Mouse (Mus musculus): ENCODE results near the gene Sprr2d. TPM values are rescaled to one million over a fixed set of nuclear protein-coding genes. Genes with fewer than 3 reads are reported as not detected.

Sprr2d gene
- polyA plus RNA-seq (2016; fragmentation: Nextera tagmentation; extraction: Ambion mirVana), result not detected in 2 replicates

GRCm38 (mm10) chr3:92338840-92339239 lies at the start of gene Sprr2d:
Gene Sprr2d (plus strand): TSS chr3:92339140.
- WGBS, result 85% methylated on average over 5 of the region's 5 CpGs
- no peaks in the 10 kb centered on the region for H3K27me3 ChIP-seq (ENCODE audit: insufficient read depth, poor library complexity, severe bottlenecking)

GRCm38 (mm10) chr3:92307406-92307805 lies 31.5 kb upstream of the Sprr2d start:
- H3K4me3 ChIP-seq, result no peak overlapping the region
- no peaks in the 10 kb centered on the region for H3K4me1 ChIP-seq
- 85% methylated on average over 1 of the region's 1 CpGs for WGBS

More at GRCm38 (mm10) chr3:92338840-92339239, at the start of gene Sprr2d:
- H3K4me3 ChIP-seq, result no peak within 1 kb of the TSS
- no peaks in the 10 kb centered on the region for H3K4me1 ChIP-seq
- H3K9me3 ChIP-seq, result no peaks in the 10 kb centered on the region
- no peak for DNase-seq (ENCODE audit: low spot score)
- no peaks in the 10 kb centered on the region for H3K36me3 ChIP-seq
- H3K27ac ChIP-seq, result no peak within 1 kb of the TSS

GRCm38 (mm10) chr3:92316320-92316719 lies 22.6 kb upstream of the Sprr2d start, which contains the start of gene Sprr2b:
Gene Sprr2b (plus strand): TSS chr3:92316620.
- Histone ChIP-seq H3K4me1 (no peaks in the 10 kb centered on the region), H3K27me3 (ENCODE audit: insufficient read depth, poor library complexity, severe bottlenecking) (no peaks in the 10 kb centered on the region), H3K4me3 (no peak within 1 kb of the TSS), H3K36me3 (no peaks in the 10 kb centered on the region), H3K27ac (no peak within 1 kb of the TSS), H3K9me3 (no peaks in the 10 kb centered on the region)
- DNase-seq (ENCODE audit: low spot score), result no peak
- 81% methylated on average over 2 of the region's 2 CpGs for WGBS

More at GRCm38 (mm10) chr3:92307406-92307805, 31.5 kb upstream of the Sprr2d start:
- no peak for DNase-seq (ENCODE audit: low spot score)
- H3K9me3 ChIP-seq, result no peaks in the 10 kb centered on the region
- no peaks in the 10 kb centered on the region for H3K36me3 ChIP-seq
- H3K27ac ChIP-seq, result no peak overlapping the region
- H3K27me3 ChIP-seq (ENCODE audit: insufficient read depth, poor library complexity, severe bottlenecking), result no peaks in the 10 kb centered on the region

GRCm38 (mm10) chr3:92317384-92317783 lies 21.6 kb upstream of the Sprr2d start:
- Histone ChIP-seq H3K27ac (no peak overlapping the region), H3K4me3 (no peak overlapping the region), H3K27me3 (ENCODE audit: insufficient read depth, poor library complexity, severe bottlenecking) (no peaks in the 10 kb centered on the region), H3K36me3 (no peaks in the 10 kb centered on the region), H3K4me1 (no peaks in the 10 kb centered on the region), H3K9me3 (no peaks in the 10 kb centered on the region)
- no peak for DNase-seq (ENCODE audit: low spot score)
- WGBS, result 84% methylated on average over 2 of the region's 2 CpGs

GRCm38 (mm10) chr3:92336278-92336677 lies 2.7 kb upstream of the Sprr2d start:
- Histone ChIP-seq H3K36me3 (no peaks in the 10 kb centered on the region), H3K27ac (no peak overlapping the region), H3K9me3 (no peaks in the 10 kb centered on the region), H3K27me3 (ENCODE audit: insufficient read depth, poor library complexity, severe bottlenecking) (no peaks in the 10 kb centered on the region), H3K4me3 (no peak overlapping the region), H3K4me1 (no peaks in the 10 kb centered on the region)
- WGBS, result 82% methylated on average over 1 of the region's 1 CpGs
- DNase-seq (ENCODE audit: low spot score), result no peak

GRCm38 (mm10) chr3:92351843-92352242 lies 12.9 kb downstream of the Sprr2d start, which contains the start of gene Sprr2e:
Gene Sprr2e (plus strand): TSS chr3:92352143.
- WGBS, result 78% methylated on average over 2 of the region's 2 CpGs
- no peak for DNase-seq (ENCODE audit: low spot score)
- Histone ChIP-seq H3K27me3 (ENCODE audit: insufficient read depth, poor library complexity, severe bottlenecking) (no peaks in the 10 kb centered on the region), H3K4me1 (no peaks in the 10 kb centered on the region), H3K27ac (no peak within 1 kb of the TSS), H3K36me3 (no peaks in the 10 kb centered on the region), H3K9me3 (no peaks in the 10 kb centered on the region), H3K4me3 (no peak within 1 kb of the TSS)

- no peaks in the 10 kb centered on the region for H3K27me3 ChIP-seq (ENCODE audit: insufficient read depth, poor library complexity, severe bottlenecking)
- H3K27ac ChIP-seq, result no peak overlapping the region
- H3K4me1 ChIP-seq, result no peaks in the 10 kb centered on the region
- H3K9me3 ChIP-seq, result no peaks in the 10 kb centered on the region
- DNase-seq (ENCODE audit: low spot score), result no peak
- H3K4me3 ChIP-seq, result no peak overlapping the region
- H3K36me3 ChIP-seq, result no peaks in the 10 kb centered on the region
Measured at GRCm38 (mm10) chr3:92361619-92362018, 22.7 kb downstream of the Sprr2d start.

GRCm38 (mm10) chr3:92364887-92365286 lies 25.9 kb downstream of the Sprr2d start, which contains the start of gene Sprr2f:
Gene Sprr2f (plus strand): TSS chr3:92365187.
- no peaks in the 10 kb centered on the region for H3K4me1 ChIP-seq
- no peak within 1 kb of the TSS for H3K27ac ChIP-seq
- H3K36me3 ChIP-seq, result no peaks in the 10 kb centered on the region
- no peak for DNase-seq (ENCODE audit: low spot score)
- no peaks in the 10 kb centered on the region for H3K9me3 ChIP-seq
- no peak within 1 kb of the TSS for H3K4me3 ChIP-seq
- H3K27me3 ChIP-seq (ENCODE audit: insufficient read depth, poor library complexity, severe bottlenecking), result no peaks in the 10 kb centered on the region
- 68% methylated on average over 3 of the region's 3 CpGs for WGBS

- Histone ChIP-seq H3K4me3 (no peak overlapping the region), H3K9me3 (no peaks in the 10 kb centered on the region), H3K27ac (no peak overlapping the region), H3K4me1 (no peaks in the 10 kb centered on the region), H3K27me3 (ENCODE audit: insufficient read depth, poor library complexity, severe bottlenecking) (no peaks in the 10 kb centered on the region), H3K36me3 (no peaks in the 10 kb centered on the region)
- 77% methylated on average over 2 of the region's 2 CpGs for WGBS
- DNase-seq (ENCODE audit: low spot score), result no peak
Measured at GRCm38 (mm10) chr3:92373613-92374012, 34.7 kb downstream of the Sprr2d start.

GRCm38 (mm10) chr3:92385385-92385784 lies 46.4 kb downstream of the Sprr2d start, which contains the start of gene Sprr2h:
Gene Sprr2h (plus strand): TSS chr3:92385685.
- no peak for DNase-seq (ENCODE audit: low spot score)
- Histone ChIP-seq H3K27ac (no peak within 1 kb of the TSS), H3K36me3 (no peaks in the 10 kb centered on the region), H3K4me1 (no peaks in the 10 kb centered on the region), H3K4me3 (no peak within 1 kb of the TSS), H3K9me3 (no peaks in the 10 kb centered on the region), H3K27me3 (ENCODE audit: insufficient read depth, poor library complexity, severe bottlenecking) (no peaks in the 10 kb centered on the region)
- 83% methylated on average over 1 of the region's 1 CpGs for WGBS

Other genes starting within 250 kb of the Sprr2d start
- not detected in 2 replicates for gene Prr9, start 215.2 kb upstream of the Sprr2d start, polyA plus RNA-seq (2016; fragmentation: Nextera tagmentation; extraction: Ambion mirVana)
- gene Lelp1, start 196.4 kb upstream of the Sprr2d start, polyA plus RNA-seq (2016; fragmentation: Nextera tagmentation; extraction: Ambion mirVana), result not detected in 2 replicates
- not detected in 2 replicates for gene Sprr2a1, start 123.3 kb upstream of the Sprr2d start, polyA plus RNA-seq (2016; fragmentation: Nextera tagmentation; extraction: Ambion mirVana)
- 0.84 and 1.4 TPM in 2 replicates for gene Sprr2a2, start 123.2 kb upstream of the Sprr2d start, polyA plus RNA-seq (2016; fragmentation: Nextera tagmentation; extraction: Ambion mirVana)
- not detected in 2 replicates for gene Sprr2a3, start 53.7 kb upstream of the Sprr2d start, polyA plus RNA-seq (2016; fragmentation: Nextera tagmentation; extraction: Ambion mirVana)
- 0.18 TPM in 1 of 2 replicates, not detected in the other for gene Sprr2b, start 22.5 kb upstream of the Sprr2d start, polyA plus RNA-seq (2016; fragmentation: Nextera tagmentation; extraction: Ambion mirVana)
- gene Sprr2e, start 13.0 kb downstream of the Sprr2d start, polyA plus RNA-seq (2016; fragmentation: Nextera tagmentation; extraction: Ambion mirVana), result not detected in 2 replicates
- gene Sprr2f, start 26.0 kb downstream of the Sprr2d start, polyA plus RNA-seq (2016; fragmentation: Nextera tagmentation; extraction: Ambion mirVana), result 0.24 TPM in 1 of 2 replicates, not detected in the other
- gene Sprr2h, start 46.5 kb downstream of the Sprr2d start, polyA plus RNA-seq (2016; fragmentation: Nextera tagmentation; extraction: Ambion mirVana), result not detected in 2 replicates
- gene Sprr2i, start 68.9 kb downstream of the Sprr2d start, polyA plus RNA-seq (2016; fragmentation: Nextera tagmentation; extraction: Ambion mirVana), result not detected in 2 replicates
- gene Sprr2j-ps, start 78.9 kb downstream of the Sprr2d start, polyA plus RNA-seq (2016; fragmentation: Nextera tagmentation; extraction: Ambion mirVana), result not detected in 2 replicates
- gene Gm9774, start 90.3 kb downstream of the Sprr2d start, polyA plus RNA-seq (2016; fragmentation: Nextera tagmentation; extraction: Ambion mirVana), result 5.8 and 6.8 TPM in 2 replicates
- gene Sprr2k, start 93.4 kb downstream of the Sprr2d start, polyA plus RNA-seq (2016; fragmentation: Nextera tagmentation; extraction: Ambion mirVana), result not detected in 2 replicates
- gene Sprr1b, start 99.6 kb downstream of the Sprr2d start, polyA plus RNA-seq (2016; fragmentation: Nextera tagmentation; extraction: Ambion mirVana), result not detected in 2 replicates
- not detected in 2 replicates for gene Sprr3, start 119.6 kb downstream of the Sprr2d start, polyA plus RNA-seq (2016; fragmentation: Nextera tagmentation; extraction: Ambion mirVana)
- gene Sprr1a, start 146.8 kb downstream of the Sprr2d start, polyA plus RNA-seq (2016; fragmentation: Nextera tagmentation; extraction: Ambion mirVana), result 0.37 TPM in 1 of 2 replicates, not detected in the other
- not detected in 2 replicates for gene Sprr4, start 161.4 kb downstream of the Sprr2d start, polyA plus RNA-seq (2016; fragmentation: Nextera tagmentation; extraction: Ambion mirVana)
- not detected in 2 replicates for gene 2310046K23Rik, start 195.4 kb downstream of the Sprr2d start, polyA plus RNA-seq (2016; fragmentation: Nextera tagmentation; extraction: Ambion mirVana)
- gene Ivl, start 234.6 kb downstream of the Sprr2d start, polyA plus RNA-seq (2016; fragmentation: Nextera tagmentation; extraction: Ambion mirVana), result not detected in 2 replicates
- gene Smcp, start 249.9 kb downstream of the Sprr2d start, polyA plus RNA-seq (2016; fragmentation: Nextera tagmentation; extraction: Ambion mirVana), result not detected in 2 replicates